In the genomic region with DNA sequence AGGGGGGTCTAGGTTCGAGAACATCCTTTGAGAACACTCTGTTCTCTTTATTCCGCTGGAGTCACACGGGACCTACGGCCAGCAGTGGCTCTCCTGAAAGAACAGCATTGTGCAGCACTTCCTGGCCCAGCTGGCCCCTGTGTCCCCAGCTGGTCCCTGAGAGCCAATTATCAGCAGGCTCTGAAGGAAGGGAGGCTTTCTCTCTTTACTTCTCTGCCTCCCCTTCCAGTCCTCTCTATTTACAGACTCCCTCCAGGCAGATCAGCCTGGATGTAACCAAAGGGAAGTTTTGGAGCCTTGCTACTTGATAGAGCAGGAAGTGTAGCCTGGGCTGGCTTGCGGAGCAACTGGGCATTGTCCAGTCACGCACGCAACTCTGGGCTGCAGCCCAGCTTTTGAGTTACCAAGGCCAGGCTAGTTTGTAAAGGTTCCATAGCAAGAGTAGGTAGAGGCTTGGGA, we compare ENCODE assay signal across 7 mouse cellular contexts.
DNase-seq lines count a peak whose midpoint lies in the region; ATAC-seq lines count a peak whose summit lies in the region.

No protein-coding gene starts in this region.

- peaks cover 9% of the 10 kb centered on the region for H3K4me1 ChIP-seq in hindbrain, embryonic 16.5 days (ENCODE audit: control insufficient read depth, insufficient read depth, low read depth, low read length)
- peaks cover 19% of the 10 kb centered on the region for H3K4me1 ChIP-seq in limb, embryonic 12.5 days (replicated peaks)
- H3K4me1 ChIP-seq in neural tube, embryonic 13.5 days (replicated peaks): peaks cover 23% of the 10 kb centered on the region

- peak overlapping the region; percentile 68 for H3K27ac ChIP-seq in hindbrain, embryonic 16.5 days (ENCODE audit: low read depth, low read length)
- peak overlapping the region; percentile 66 for H3K27ac ChIP-seq in limb, embryonic 12.5 days
- peak overlapping the region; percentile 66 for H3K27ac ChIP-seq in neural tube, embryonic 13.5 days (replicated peaks)

- H3K27me3 ChIP-seq in hindbrain, embryonic 16.5 days (replicated peaks; ENCODE audit: control insufficient read depth, insufficient read depth, low read length): no peaks in the 10 kb centered on the region
- H3K27me3 ChIP-seq in limb, embryonic 12.5 days: no peaks in the 10 kb centered on the region
- no peaks in the 10 kb centered on the region for H3K27me3 ChIP-seq in neural tube, embryonic 13.5 days

- 36% methylated on average over 7 of the region's 7 CpGs for WGBS in hindbrain, embryonic 16.5 days
- 67% methylated on average over 7 of the region's 7 CpGs for WGBS in limb, embryonic 12.5 days
- 37% methylated on average over 7 of the region's 7 CpGs for WGBS in neural tube, embryonic 13.5 days

- H3K4me2 ChIP-seq in hindbrain, embryonic 16.5 days (ENCODE audit: low read length): no peak overlapping the region
- no peak overlapping the region for H3K4me2 ChIP-seq in limb, embryonic 12.5 days
- H3K4me2 ChIP-seq in neural tube, embryonic 13.5 days: no peak overlapping the region; the same call in 1 of the 2 replicates

- H3K36me3 ChIP-seq in hindbrain, embryonic 16.5 days (ENCODE audit: control insufficient read depth, insufficient read depth, low read length): 0 out of 2 replicates have a peak, but pooled peaks cover 3% of the 10 kb centered on the region
- H3K36me3 ChIP-seq in limb, embryonic 12.5 days: peaks cover 17% of the 10 kb centered on the region; the same call in 1 of the 2 replicates
- H3K36me3 ChIP-seq in neural tube, embryonic 13.5 days: 0 out of 2 replicates have a peak, but pooled peaks cover 7% of the 10 kb centered on the region

- ATAC-seq in hindbrain, embryonic 16.5 days: peak; percentile 84
- no peak for ATAC-seq in limb, embryonic 12.5 days (ENCODE audit: insufficient number of reproducible peaks, insufficient read depth, low FRiP score, low TSS enrichment, low read depth)
- ATAC-seq in neural tube, embryonic 13.5 days (ENCODE audit: low read depth): no peak

- peak; percentile 85 for DNase-seq in brain, adult 2 months (ENCODE audit: low read depth, low spot score)
- peak; percentile 37 for DNase-seq in cerebellum, adult 9-10 months
- DNase-seq in gastrocnemius, postnatal 10 days: peak; percentile 32
- no peak for DNase-seq in urinary bladder, postnatal 14 days (ENCODE audit: low spot score)

- H3K9me3 ChIP-seq in hindbrain, embryonic 16.5 days (ENCODE audit: control insufficient read depth, low read length): no peaks in the 10 kb centered on the region
- no peaks in the 10 kb centered on the region for H3K9me3 ChIP-seq in limb, embryonic 12.5 days
- no peaks in the 10 kb centered on the region for H3K9me3 ChIP-seq in neural tube, embryonic 13.5 days

- no peak overlapping the region for H3K9ac ChIP-seq in hindbrain, embryonic 16.5 days (ENCODE audit: low read depth, low read length)
- no peak overlapping the region for H3K9ac ChIP-seq in limb, embryonic 12.5 days (replicated peaks)
- H3K9ac ChIP-seq in neural tube, embryonic 13.5 days: no peak overlapping the region

- H3K4me3 ChIP-seq in hindbrain, embryonic 16.5 days (ENCODE audit: low read length): no peak overlapping the region
- no peak overlapping the region for H3K4me3 ChIP-seq in limb, embryonic 12.5 days (replicated peaks)
- H3K4me3 ChIP-seq in neural tube, embryonic 13.5 days: no peak overlapping the region
